Mouse (Mus musculus) forebrain, embryonic 12.5 days (tissue): ENCODE results near the gene Mast2. TPM values are rescaled to one million over a fixed set of nuclear protein-coding genes. Genes with fewer than 3 reads are reported as not detected.

Experiments used
- ATAC-seq: fragments of 200-750 bp; cut with Nextera tagmentation; 2 replicates; pipeline ENCODE4 v1.8.0; 2017; ENCODE audit warnings: moderate TSS enrichment; ENCODE audit not compliant: low FRiP score
- H3K27ac ChIP-seq: fragments of 300-500 bp; sonication (generic); 2 replicates; pipeline ENCODE4 v1.5.1; 2016; ENCODE audit warnings: mild to moderate bottlenecking
- H3K27me3 ChIP-seq: fragments of 300-500 bp; sonication (generic); 2 replicates; pipeline ENCODE4 v1.6.1; 2016; ENCODE audit warnings: mild to moderate bottlenecking
- H3K36me3 ChIP-seq: fragments of 300-500 bp; sonication (generic); replicated peaks from 2 replicates; pipeline ENCODE4 v1.6.1; 2016; ENCODE audit warnings: mild to moderate bottlenecking
- H3K4me1 ChIP-seq: fragments of 300-500 bp; sonication (generic); 2 replicates; pipeline ENCODE4 v1.6.1; 2016
- H3K4me2 ChIP-seq: fragments of 300-500 bp; sonication (generic); 2 replicates; pipeline ENCODE4 v1.6.1; 2016; ENCODE audit warnings: mild to moderate bottlenecking, moderate library complexity
- H3K4me3 ChIP-seq: fragments of 300-500 bp; sonication (generic); replicated peaks from 2 replicates; pipeline ENCODE4 v1.5.1; 2016; ENCODE audit warnings: mild to moderate bottlenecking
- H3K9ac ChIP-seq: fragments of 300-500 bp; sonication (generic); 2 replicates; pipeline ENCODE4 v1.6.1; 2016; ENCODE audit warnings: mild to moderate bottlenecking
- H3K9me3 ChIP-seq: fragments of 300-500 bp; sonication (generic); 2 replicates; pipeline ENCODE4 v1.6.1; 2016
- WGBS: fragments of 180-500 bp; shearing (Covaris S2); methylation state at CpG from one replicate; pipeline ENCODE4 v1.1.7; 2016; 5-methylcytosine and 5-hydroxymethylcytosine counted together
- polyA plus RNA-seq: library from polyadenylated mRNA; unstranded; fragments of >200 nt; fragmentation: Nextera tagmentation; extraction: Ambion mirVana; gene quantifications from 2 replicates; pipeline ENCODE4 v1.2.1, GENCODE M21; 2016

The Mast2 gene
- polyA plus RNA-seq, 1 experiment from 2014 or later = 33.6 TPM

DNA sequence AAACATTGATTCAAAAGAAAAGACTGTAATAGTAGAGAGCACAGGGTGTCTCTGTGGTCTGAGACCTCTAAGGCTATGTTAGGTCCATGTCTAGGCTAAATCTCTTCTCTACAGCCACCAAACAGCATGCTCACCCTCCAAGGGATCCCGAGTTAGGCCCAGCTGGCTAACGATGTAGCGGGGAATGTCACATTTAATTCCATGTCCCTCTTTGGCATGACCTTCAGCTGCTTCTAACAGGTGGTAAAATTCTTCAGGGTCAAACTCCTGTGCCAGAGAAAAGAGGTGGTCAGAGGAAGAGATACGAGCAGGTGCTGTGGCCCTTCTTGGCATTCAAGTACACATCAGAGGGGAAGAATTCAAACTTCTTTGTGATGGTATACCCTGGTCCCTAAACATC, 146.4 kb downstream of the Mast2 start:
- H3K27me3 ChIP-seq = no peaks in the 10 kb centered on the region
- WGBS = 95% methylated on average over 4 of the region's 4 CpGs
- peaks cover 91% of the 10 kb centered on the region for H3K36me3 ChIP-seq
- H3K9ac ChIP-seq = no peak overlapping the region
- H3K9me3 ChIP-seq = no peaks in the 10 kb centered on the region
- H3K4me1 ChIP-seq = no peaks in the 10 kb centered on the region
- ATAC-seq = no peak
- H3K4me3 ChIP-seq = no peak overlapping the region
- no peak overlapping the region for H3K4me2 ChIP-seq
- no peak overlapping the region for H3K27ac ChIP-seq

DNA sequence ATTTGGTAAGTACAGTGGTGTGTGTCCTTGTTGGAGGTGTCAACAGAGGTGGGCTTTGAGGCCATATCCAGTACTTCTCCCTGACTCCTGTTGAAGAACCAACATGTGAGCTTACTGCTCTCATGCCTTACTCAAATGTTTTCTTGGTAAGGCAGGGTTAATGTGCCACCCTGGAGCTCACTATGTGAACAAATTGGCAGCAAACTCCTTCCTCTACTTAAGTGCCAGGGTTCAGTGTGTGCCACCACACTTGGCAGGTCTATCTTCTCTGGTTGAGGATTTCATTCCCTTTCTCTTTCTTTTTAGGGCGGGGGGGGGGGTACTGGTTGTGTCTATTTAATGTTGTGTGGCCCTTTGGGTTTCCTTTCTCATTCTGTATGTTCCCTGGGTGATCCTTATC, 159.4 kb downstream of the Mast2 start:
- Histone ChIP-seq H3K27ac (no peak overlapping the region), H3K9ac (no peak overlapping the region), H3K9me3 (no peaks in the 10 kb centered on the region), H3K4me1 (no peaks in the 10 kb centered on the region), H3K27me3 (no peaks in the 10 kb centered on the region), H3K36me3 (peaks cover 72% of the 10 kb centered on the region), H3K4me2 (no peak overlapping the region), H3K4me3 (no peak overlapping the region)
- 20% methylated on average over 1 of the region's 1 CpGs for WGBS
- no peak for ATAC-seq

DNA sequence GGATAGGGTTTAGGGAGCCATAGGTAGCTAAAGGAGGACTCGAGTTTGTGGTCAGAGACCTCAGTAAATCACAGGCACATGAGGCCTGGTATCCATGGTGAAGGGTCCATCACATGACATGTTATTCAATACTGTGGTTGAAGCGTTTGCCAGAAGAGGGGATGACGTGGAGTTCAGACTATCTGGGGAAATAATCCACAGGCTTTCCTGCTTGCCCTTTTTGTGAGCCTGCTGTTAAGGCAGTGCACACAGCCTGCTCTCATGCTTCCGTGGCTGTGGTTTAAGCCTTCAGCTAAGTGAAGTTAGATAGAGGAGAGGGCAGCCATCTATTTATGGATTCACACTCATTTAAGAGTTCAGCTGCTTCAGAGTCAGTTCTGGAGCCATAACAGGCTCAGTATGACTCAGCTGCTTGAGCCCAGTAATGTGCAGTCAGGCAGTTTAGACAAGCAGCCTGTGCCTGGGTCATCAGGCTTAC, 163.1 kb downstream of the Mast2 start:
- H3K36me3 ChIP-seq = peaks cover 59% of the 10 kb centered on the region
- no peak overlapping the region for H3K27ac ChIP-seq
- H3K4me3 ChIP-seq = no peak overlapping the region
- ATAC-seq = no peak
- no peaks in the 10 kb centered on the region for H3K4me1 ChIP-seq
- 76% methylated on average over 4 of the region's 4 CpGs for whole genome bisulfite sequencing
- H3K4me2 ChIP-seq = no peak overlapping the region
- no peaks in the 10 kb centered on the region for H3K27me3 ChIP-seq
- H3K9ac ChIP-seq = no peak overlapping the region
- no peaks in the 10 kb centered on the region for H3K9me3 ChIP-seq

DNA sequence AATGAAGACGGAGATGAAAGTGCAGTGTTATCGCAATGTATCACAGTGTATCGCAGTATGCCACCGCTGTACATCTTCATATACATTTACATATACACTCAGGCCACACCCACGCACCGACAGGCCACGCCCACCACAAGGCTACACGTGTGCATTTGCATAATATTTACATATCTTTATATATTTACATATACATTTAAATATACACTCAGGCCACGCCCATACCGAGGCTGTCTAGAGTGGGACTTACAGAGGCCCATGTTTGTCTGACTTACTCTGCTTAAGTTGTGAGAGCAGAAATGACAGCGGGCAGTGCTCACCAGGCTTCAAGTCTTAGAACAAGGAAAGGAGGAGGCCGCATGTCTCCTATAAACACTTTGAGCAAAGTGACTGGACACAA, 170.7 kb downstream of the Mast2 start:
- ATAC-seq = no peak
- no peak overlapping the region for H3K9ac ChIP-seq
- H3K36me3 ChIP-seq = peaks cover 75% of the 10 kb centered on the region
- no peak overlapping the region for H3K4me2 ChIP-seq
- 89% methylated on average over 12 of the region's 12 CpGs for WGBS
- no peak overlapping the region for H3K4me3 ChIP-seq
- no peak overlapping the region for H3K27ac ChIP-seq
- H3K4me1 ChIP-seq = no peaks in the 10 kb centered on the region
- H3K27me3 ChIP-seq = no peaks in the 10 kb centered on the region
- no peaks in the 10 kb centered on the region for H3K9me3 ChIP-seq

DNA sequence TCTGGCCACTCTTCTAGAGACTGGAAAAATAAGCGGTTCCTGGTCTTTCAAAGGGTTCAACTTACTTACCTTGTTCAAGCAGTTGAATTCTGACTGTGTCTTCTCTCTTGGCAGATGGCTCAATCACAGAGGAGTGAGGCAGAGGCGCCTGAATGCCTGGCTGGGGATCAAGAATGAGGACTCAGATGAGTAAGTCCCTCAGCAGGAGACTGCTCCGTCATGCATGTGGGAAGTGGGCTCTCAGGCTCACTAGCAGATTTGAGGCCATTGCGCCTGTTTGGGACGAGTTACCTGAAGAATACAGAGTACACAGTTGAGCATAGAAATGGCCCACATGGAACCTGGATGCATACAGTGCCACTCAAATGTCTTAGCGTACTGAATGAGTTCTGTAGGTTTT, 172.4 kb downstream of the Mast2 start:
- ATAC-seq = no peak
- no peaks in the 10 kb centered on the region for H3K27me3 ChIP-seq
- H3K4me2 ChIP-seq = no peak overlapping the region
- no peak overlapping the region for H3K4me3 ChIP-seq
- H3K9me3 ChIP-seq = no peaks in the 10 kb centered on the region
- 90% methylated on average over 6 of the region's 6 CpGs for WGBS
- no peak overlapping the region for H3K27ac ChIP-seq
- no peak overlapping the region for H3K9ac ChIP-seq
- no peaks in the 10 kb centered on the region for H3K4me1 ChIP-seq
- H3K36me3 ChIP-seq = peaks cover 84% of the 10 kb centered on the region

DNA sequence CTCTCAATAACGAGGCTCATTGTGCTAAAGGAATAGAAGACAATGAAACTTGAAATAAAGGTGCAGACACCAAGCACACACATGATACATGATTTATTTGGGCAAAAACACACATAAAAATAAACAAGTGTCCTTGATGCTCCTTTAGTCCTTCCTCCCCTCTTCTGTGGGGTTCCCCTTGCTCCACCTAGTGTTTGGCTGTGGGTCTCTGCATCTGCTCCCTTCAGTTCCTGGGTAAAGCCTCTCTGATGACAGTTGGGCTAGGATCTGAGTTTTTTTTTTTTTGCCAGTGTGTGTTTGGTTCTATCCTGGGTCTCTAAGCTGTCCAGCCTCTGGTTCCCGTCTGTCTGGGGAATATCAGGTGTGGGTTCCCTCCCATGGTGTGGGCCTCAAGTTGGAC, 181.8 kb downstream of the Mast2 start:
- Histone ChIP-seq H3K36me3 (peaks cover 62% of the 10 kb centered on the region), H3K9me3 (no peaks in the 10 kb centered on the region), H3K4me1 (no peaks in the 10 kb centered on the region), H3K4me2 (no peak overlapping the region), H3K27ac (no peak overlapping the region), H3K27me3 (no peaks in the 10 kb centered on the region), H3K9ac (no peak overlapping the region), H3K4me3 (no peak overlapping the region)
- WGBS = 71% methylated on average over 2 of the region's 2 CpGs
- no peak for ATAC-seq

DNA sequence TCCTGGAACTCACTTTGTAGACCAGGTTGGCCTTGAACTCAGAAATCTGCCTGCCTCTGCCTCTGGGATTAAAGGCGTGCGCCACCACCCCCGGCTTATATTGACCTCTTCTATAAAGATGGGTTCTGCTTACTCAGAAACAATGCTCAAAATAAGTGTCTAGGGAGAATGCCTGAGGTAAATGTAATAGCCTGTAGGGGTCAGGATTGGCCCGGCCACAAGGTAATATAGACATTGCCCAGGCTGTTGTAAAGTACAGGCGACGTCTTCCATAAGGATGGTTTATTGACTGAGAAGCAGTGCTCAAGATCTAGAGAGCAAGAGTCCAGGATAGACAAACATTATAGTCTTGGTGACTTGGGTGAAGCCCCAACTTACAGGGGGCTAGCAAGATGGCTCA, 195.8 kb downstream of the Mast2 start:
- Histone ChIP-seq H3K36me3 (peaks cover 68% of the 10 kb centered on the region), H3K9ac (no peak overlapping the region), H3K4me2 (no peak overlapping the region), H3K27ac (no peak overlapping the region), H3K9me3 (no peaks in the 10 kb centered on the region), H3K4me3 (no peak overlapping the region), H3K4me1 (no peaks in the 10 kb centered on the region), H3K27me3 (no peaks in the 10 kb centered on the region)
- no peak for ATAC-seq
- WGBS = 97% methylated on average over 6 of the region's 6 CpGs

Other genes starting within 250 kb of the Mast2 start
- gene Pik3r3, start 242.6 kb downstream of the Mast2 start, polyA plus RNA-seq = 93.5 and 100 TPM in 2 replicates
- 21.5 and 22.2 TPM in 2 replicates for gene Ipp, start 43.4 kb upstream of the Mast2 start, polyA plus RNA-seq
- 26.9 and 29.9 TPM in 2 replicates for gene Tmem69, start 91.8 kb upstream of the Mast2 start, polyA plus RNA-seq
- gene Gpbp1l1, start 93.5 kb upstream of the Mast2 start, polyA plus RNA-seq = 23.4 and 26.7 TPM in 2 replicates
- 2.5 and 4.6 TPM in 2 replicates for gene Ccdc17, start 132.5 kb upstream of the Mast2 start, polyA plus RNA-seq
- gene Nasp, start 163.8 kb upstream of the Mast2 start, polyA plus RNA-seq = 296 TPM in 2 replicates
- 513 and 521 TPM in 2 replicates for gene Akr1a1, start 187.5 kb upstream of the Mast2 start, polyA plus RNA-seq
- 914 and 930 TPM in 2 replicates for gene Prdx1, start 221.4 kb upstream of the Mast2 start, polyA plus RNA-seq
- gene Mmachc, start 244.2 kb upstream of the Mast2 start, polyA plus RNA-seq = 36.0 and 37.3 TPM in 2 replicates
- 26.6 and 28.5 TPM in 2 replicates for gene Ccdc163, start 244.3 kb upstream of the Mast2 start, polyA plus RNA-seq